Mouse (Mus musculus) small intestine, adult 2 months (tissue): ENCODE data around the gene Aipl1.

Source experiments
- CTCF ChIP-seq: fragments of 200-500 bp; IDR thresholded peaks from 2 replicates; pipeline ENCODE4 v1.5.1; 2012; ENCODE audit warnings: low read depth, mild to moderate bottlenecking, control low read depth, inconsistent platforms, low read length, moderate library complexity, mixed read lengths; ENCODE audit not compliant: insufficient replicate concordance, insufficient read length; ENCODE audit errors: extremely low read depth
- POLR2A ChIP-seq: fragments of 200-500 bp; IDR thresholded peaks from 2 replicates; pipeline ENCODE4 v1.6.1; 2012; ENCODE audit warnings: low read depth, mild to moderate bottlenecking, control low read depth, inconsistent platforms, low read length, moderate library complexity

DNA sequence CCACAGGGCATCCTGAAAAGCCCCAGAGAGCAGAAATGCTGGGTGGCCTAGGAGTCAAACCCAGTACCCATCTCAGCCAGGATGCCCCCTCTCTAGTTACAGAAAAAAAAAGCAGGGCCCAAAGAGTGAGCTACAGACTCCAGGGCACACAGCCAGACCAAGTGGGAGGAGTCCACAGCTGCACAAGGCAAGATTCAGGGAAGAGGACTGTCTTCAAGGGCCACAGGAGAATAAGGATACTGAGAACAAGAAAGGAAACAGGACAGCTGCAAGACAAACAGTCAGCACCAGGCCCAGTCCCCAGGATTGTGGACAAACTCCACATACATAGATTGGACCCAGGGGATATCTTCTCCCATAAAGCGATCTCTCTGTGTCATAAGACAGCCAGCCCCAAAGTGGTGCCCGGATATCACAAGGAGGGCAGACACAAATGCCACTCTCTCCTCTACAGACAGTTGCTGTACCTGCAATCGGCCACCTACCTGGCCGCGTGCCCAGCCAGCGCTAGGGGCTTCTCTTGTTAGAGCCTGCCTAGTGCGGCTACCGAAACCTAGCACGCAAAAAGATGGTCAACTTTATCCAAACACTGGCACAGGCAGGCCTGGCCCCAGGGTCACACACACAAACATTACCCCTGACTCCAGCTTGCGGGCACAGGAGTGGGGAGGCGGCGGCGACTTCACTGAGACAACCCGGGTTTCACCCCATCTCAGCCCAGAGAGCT, 13.0 kb upstream of the Aipl1 start:
- TF ChIP-seq POLR2A (no peak), CTCF (no peak)
